8 mouse cellular contexts compared by ENCODE assay signal in the genomic region with DNA sequence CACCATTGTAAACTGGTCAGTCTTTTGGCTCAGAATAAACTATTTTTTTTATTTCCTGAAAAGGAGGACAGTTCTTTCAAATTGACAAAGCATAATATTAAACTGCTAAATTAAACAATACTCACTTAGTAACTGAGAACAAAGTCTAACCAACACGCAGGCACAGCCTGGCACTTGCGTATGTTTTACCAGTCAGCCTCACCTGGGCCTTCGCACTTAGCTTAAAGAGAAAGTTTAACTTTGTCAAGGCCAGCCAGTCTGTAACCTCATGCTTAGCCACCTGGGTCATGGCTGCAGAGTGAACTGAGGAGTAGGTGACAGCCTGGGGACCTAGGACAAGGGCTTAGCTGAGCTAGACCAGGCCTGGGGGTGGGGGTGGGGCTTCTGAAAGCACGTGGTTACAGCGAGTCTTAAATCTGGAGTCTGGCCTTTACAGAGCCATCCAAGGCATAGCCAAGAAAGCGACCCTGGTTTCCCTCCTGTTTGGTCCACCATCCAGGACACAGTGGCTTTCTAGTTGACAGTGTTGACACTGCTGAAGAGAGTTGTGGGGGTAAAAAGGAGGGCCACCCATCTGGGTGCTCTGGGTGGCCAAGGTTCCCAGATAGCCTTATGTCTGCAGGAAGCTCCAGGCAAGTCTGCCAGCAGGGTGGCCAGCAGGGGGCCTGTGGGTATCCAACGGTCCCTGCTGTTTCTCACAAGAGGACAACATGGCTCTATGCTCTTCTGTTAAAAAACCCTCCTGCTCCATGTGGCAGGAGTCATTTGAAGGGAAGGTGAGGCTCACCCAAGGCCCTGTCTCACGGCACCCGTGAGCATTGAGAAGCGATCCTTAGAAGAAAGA. TPM values are rescaled to one million over a fixed set of nuclear protein-coding genes. Genes with fewer than 3 reads are reported as not detected.
DNase-seq lines count a peak whose midpoint lies in the region; ATAC-seq and TF ChIP-seq lines count a peak whose summit lies in the region.

No protein-coding gene starts in this region.

- no peak overlapping the region for H3K4me2 ChIP-seq in limb, embryonic 11.5 days (ENCODE audit: low read depth, severe bottlenecking)

- TF ChIP-seq CTCF in layer of hippocampus, adult 2 months (conservative IDR thresholded peaks at IDR 0.05), result peak; percentile 68

- H3K27me3 ChIP-seq in limb, embryonic 11.5 days (ENCODE audit: control insufficient read depth, insufficient read depth, low read length), result no peaks in the 10 kb centered on the region
- no peaks in the 10 kb centered on the region for H3K27me3 ChIP-seq in midbrain, embryonic 10.5 days (ENCODE audit: low read depth, poor library complexity, severe bottlenecking)

- no peak overlapping the region for H3K4me3 ChIP-seq in layer of hippocampus, adult 2 months
- H3K4me3 ChIP-seq in limb, embryonic 11.5 days (ENCODE audit: low read depth, low read length), result no peak overlapping the region
- no peak overlapping the region for H3K4me3 ChIP-seq in midbrain, embryonic 10.5 days

- H3K9ac ChIP-seq in limb, embryonic 11.5 days (ENCODE audit: low read length), result no peak overlapping the region

- no peak overlapping the region for H3K27ac ChIP-seq in layer of hippocampus, adult 2 months
- H3K27ac ChIP-seq in limb, embryonic 11.5 days (replicated peaks; ENCODE audit: low read depth, low read length), result no peak overlapping the region
- H3K27ac ChIP-seq in midbrain, embryonic 10.5 days (replicated peaks), result no peak overlapping the region

- H3K9me3 ChIP-seq in limb, embryonic 11.5 days (ENCODE audit: control insufficient read depth, low read length), result no peaks in the 10 kb centered on the region
- H3K9me3 ChIP-seq in midbrain, embryonic 10.5 days (replicated peaks), result no peaks in the 10 kb centered on the region

- WGBS in limb, embryonic 11.5 days, result 67% methylated on average over 10 of the region's 10 CpGs
- WGBS in midbrain, embryonic 10.5 days, result 69% methylated on average over 10 of the region's 10 CpGs

- no peaks in the 10 kb centered on the region for H3K36me3 ChIP-seq in limb, embryonic 11.5 days (ENCODE audit: control insufficient read depth, insufficient read depth, low read length)
- H3K36me3 ChIP-seq in midbrain, embryonic 10.5 days, result no peaks in the 10 kb centered on the region

- no peak for DNase-seq in layer of hippocampus, adult 2 months (ENCODE audit: low spot score in 2 of 2)
- DNase-seq in layer of hippocampus, adult 9-10 months (ENCODE audit: low spot score), result no peak
- DNase-seq in NIH3T3 (ENCODE audit: low read depth), result peak; percentile 48
- peak; percentile 15 for DNase-seq in cerebellum, adult 9-10 months
- DNase-seq in limb, embryonic 11.5 days (ENCODE audit: low spot score), result peak; percentile 48
- DNase-seq in thymus, postnatal 4 days, result peak; percentile 71
- DNase-seq in midbrain, embryonic 10.5 days (ENCODE audit: low spot score), result no peak

- no peaks in the 10 kb centered on the region for H3K4me1 ChIP-seq in limb, embryonic 11.5 days (ENCODE audit: control insufficient read depth, insufficient read depth, low read length)
- H3K4me1 ChIP-seq in midbrain, embryonic 10.5 days, result 0 out of 2 replicates have a peak, but pooled peaks cover 3% of the 10 kb centered on the region

- ATAC-seq in limb, embryonic 11.5 days (ENCODE audit: insufficient number of reproducible peaks, low FRiP score, low TSS enrichment, low read depth), result 0 out of 2 replicates have a peak, but pooled peaks have one; percentile 31
- ATAC-seq in erythroid progenitor cell, adult 5-6 weeks (replicated peaks; ENCODE audit: low FRiP score, poor library complexity, severe bottlenecking), result no peak

RNA-seq across cellular contexts. Expression of gene Spdye4c, which starts 24.5 kb away (rescaled TPM):
- total RNA-seq in layer of hippocampus, adult 2 months (2021), result not detected
- polyA plus RNA-seq in limb, embryonic 11.5 days (2014; fragmentation: Nextera tagmentation; extraction: Ambion mirVana), result not detected in 2 replicates
- not detected in 2 replicates for total RNA-seq in erythroid progenitor cell, adult 5-6 weeks (2015; ENCODE audit: low replicate concordance)
- not detected in 2 replicates for total RNA-seq in erythroid progenitor cell, adult 5-6 weeks (2017; ENCODE audit: low replicate concordance)
- not detected in 2 replicates for polyA plus RNA-seq in midbrain, embryonic 10.5 days (2016; fragmentation: Nextera tagmentation; extraction: Ambion mirVana)

Comparison
In these comparisons a context has a peak if more than half of its experiments do, and no peak if none do; other contexts are left out.
1. DNase-seq: peak in NIH3T3 (single experiment), cerebellum, adult 9-10 months (single experiment), limb, embryonic 11.5 days (single experiment) and thymus, postnatal 4 days (single experiment); none in layer of hippocampus, adult 2 months (0 of 2), layer of hippocampus, adult 9-10 months (single experiment) and midbrain, embryonic 10.5 days (single experiment).